Mouse (Mus musculus): ENCODE results near the gene Capn3. TPM values are rescaled to one million over a fixed set of nuclear protein-coding genes. Genes with fewer than 3 reads are reported as not detected.

Capn3 gene
- polyA plus RNA-seq (2016; fragmentation: Nextera tagmentation; extraction: Ambion mirVana) = 7.7 and 8.2 TPM in 2 replicates

- Histone ChIP-seq H3K36me3 (replicated peaks) (no peaks in the 10 kb centered on the region), H3K9me3 (no peaks in the 10 kb centered on the region), H3K27ac (no peak within 1 kb of the TSS), H3K4me1 (peaks cover 2% of the 10 kb centered on the region; the same call in 1 of the 2 replicates), H3K27me3 (ENCODE audit: poor library complexity, severe bottlenecking) (no peaks in the 10 kb centered on the region), H3K4me3 (no peak within 1 kb of the TSS)
- no peak for DNase-seq (ENCODE audit: extremely low spot score, low spot score)
- 79% methylated on average over 4 of the region's 4 CpGs for WGBS
Observed at GRCm38 (mm10) chr2:120455719-120456118, at the start of gene Capn3. TSS of gene Capn3 (plus strand) at chr2:120456019.

GRCm38 (mm10) chr2:120411096-120411628 is 44.7 kb upstream of the Capn3 start:
- Histone ChIP-seq H3K4me1 (no peaks in the 10 kb centered on the region), H3K9me3 (peaks cover 16% of the 10 kb centered on the region; the same call in 1 of the 2 replicates), H3K27ac (no peak overlapping the region), H3K27me3 (ENCODE audit: poor library complexity, severe bottlenecking) (no peaks in the 10 kb centered on the region), H3K4me3 (no peak overlapping the region), H3K36me3 (replicated peaks) (peaks cover 12% of the 10 kb centered on the region; the same call in 1 of the 2 replicates)
- WGBS = 92% methylated on average over 3 of the region's 3 CpGs
- DNase-seq (ENCODE audit: extremely low spot score, low spot score) = no peak

- peaks cover 5% of the 10 kb centered on the region; the same call in 1 of the 2 replicates for H3K36me3 ChIP-seq (replicated peaks)
- H3K4me1 ChIP-seq = no peaks in the 10 kb centered on the region
- no peaks in the 10 kb centered on the region for H3K27me3 ChIP-seq (ENCODE audit: poor library complexity, severe bottlenecking)
- no peaks in the 10 kb centered on the region; the same call in 1 of the 2 replicates for H3K9me3 ChIP-seq
- DNase-seq (ENCODE audit: extremely low spot score, low spot score) = no peak
- no peak overlapping the region for H3K27ac ChIP-seq
- H3K4me3 ChIP-seq = no peak overlapping the region
Observed at GRCm38 (mm10) chr2:120414113-120414512, 41.7 kb upstream of the Capn3 start.

- Histone ChIP-seq H3K4me3 (no peak overlapping the region), H3K4me1 (no peaks in the 10 kb centered on the region), H3K27ac (no peak overlapping the region), H3K9me3 (no peaks in the 10 kb centered on the region; the same call in 1 of the 2 replicates), H3K36me3 (replicated peaks) (peaks cover 3% of the 10 kb centered on the region; the same call in 1 of the 2 replicates), H3K27me3 (ENCODE audit: poor library complexity, severe bottlenecking) (no peaks in the 10 kb centered on the region)
- no peak for DNase-seq (ENCODE audit: extremely low spot score, low spot score)
- 76% methylated on average over 1 of the region's 1 CpGs for WGBS
Observed at GRCm38 (mm10) chr2:120414738-120415414, 40.9 kb upstream of the Capn3 start.

GRCm38 (mm10) chr2:120424386-120424785 is 31.4 kb upstream of the Capn3 start:
- no peak for DNase-seq (ENCODE audit: extremely low spot score, low spot score)
- Histone ChIP-seq H3K27ac (no peak overlapping the region), H3K9me3 (no peaks in the 10 kb centered on the region), H3K27me3 (ENCODE audit: poor library complexity, severe bottlenecking) (no peaks in the 10 kb centered on the region), H3K4me3 (no peak overlapping the region), H3K4me1 (no peaks in the 10 kb centered on the region), H3K36me3 (replicated peaks) (no peaks in the 10 kb centered on the region)
- WGBS = 87% methylated on average over 5 of the region's 5 CpGs

GRCm38 (mm10) chr2:120444486-120444885 is 11.3 kb upstream of the Capn3 start:
- H3K4me3 ChIP-seq = no peak overlapping the region
- 98% methylated on average over 1 of the region's 1 CpGs for WGBS
- H3K27ac ChIP-seq = no peak overlapping the region

GRCm38 (mm10) chr2:120446373-120446772 is 9.4 kb upstream of the Capn3 start:
- 85% methylated on average over 10 of the region's 10 CpGs for WGBS
- H3K9me3 ChIP-seq = no peaks in the 10 kb centered on the region
- H3K27ac ChIP-seq = no peak overlapping the region
- H3K4me1 ChIP-seq = peaks cover 7% of the 10 kb centered on the region; the same call in 1 of the 2 replicates
- no peak for DNase-seq (ENCODE audit: extremely low spot score, low spot score)
- no peaks in the 10 kb centered on the region for H3K27me3 ChIP-seq (ENCODE audit: poor library complexity, severe bottlenecking)
- H3K36me3 ChIP-seq (replicated peaks) = no peaks in the 10 kb centered on the region
- no peak overlapping the region for H3K4me3 ChIP-seq

More at GRCm38 (mm10) chr2:120444486-120444885, 11.3 kb upstream of the Capn3 start:
- H3K36me3 ChIP-seq (replicated peaks) = no peaks in the 10 kb centered on the region
- DNase-seq (ENCODE audit: extremely low spot score, low spot score) = no peak
- no peaks in the 10 kb centered on the region for H3K4me1 ChIP-seq
- no peaks in the 10 kb centered on the region for H3K9me3 ChIP-seq
- H3K27me3 ChIP-seq (ENCODE audit: poor library complexity, severe bottlenecking) = no peaks in the 10 kb centered on the region

- DNase-seq (ENCODE audit: extremely low spot score, low spot score) = no peak
- WGBS = 82% methylated on average over 1 of the region's 1 CpGs
- Histone ChIP-seq H3K36me3 (replicated peaks) (no peaks in the 10 kb centered on the region), H3K9me3 (no peaks in the 10 kb centered on the region), H3K27ac (no peak overlapping the region), H3K4me1 (peaks cover 7% of the 10 kb centered on the region; the same call in 1 of the 2 replicates), H3K27me3 (ENCODE audit: poor library complexity, severe bottlenecking) (no peaks in the 10 kb centered on the region), H3K4me3 (no peak overlapping the region)
Observed at GRCm38 (mm10) chr2:120447306-120447705, 8.5 kb upstream of the Capn3 start.

- Histone ChIP-seq H3K4me3 (no peak overlapping the region), H3K4me1 (peaks cover 7% of the 10 kb centered on the region; the same call in 1 of the 2 replicates), H3K9me3 (no peaks in the 10 kb centered on the region), H3K27ac (no peak overlapping the region), H3K36me3 (replicated peaks) (no peaks in the 10 kb centered on the region), H3K27me3 (ENCODE audit: poor library complexity, severe bottlenecking) (no peaks in the 10 kb centered on the region)
- WGBS = 73% methylated on average over 6 of the region's 6 CpGs
- DNase-seq (ENCODE audit: extremely low spot score, low spot score) = no peak
Observed at GRCm38 (mm10) chr2:120450724-120451123, 5.1 kb upstream of the Capn3 start.

- no peaks in the 10 kb centered on the region for H3K9me3 ChIP-seq
- no peak for DNase-seq (ENCODE audit: extremely low spot score, low spot score)
- WGBS = 90% methylated on average over 4 of the region's 4 CpGs
- no peaks in the 10 kb centered on the region for H3K36me3 ChIP-seq (replicated peaks)
- no peaks in the 10 kb centered on the region for H3K27me3 ChIP-seq (ENCODE audit: poor library complexity, severe bottlenecking)
- no peak overlapping the region for H3K4me3 ChIP-seq
- H3K27ac ChIP-seq = no peak overlapping the region
- peaks cover 7% of the 10 kb centered on the region; the same call in 1 of the 2 replicates for H3K4me1 ChIP-seq
Observed at GRCm38 (mm10) chr2:120452600-120452999, 3.2 kb upstream of the Capn3 start.

GRCm38 (mm10) chr2:120454987-120455386 is 832 bp upstream of the Capn3 start:
- no peak overlapping the region for H3K27ac ChIP-seq
- no peak overlapping the region for H3K4me3 ChIP-seq
- H3K4me1 ChIP-seq = peaks cover 7% of the 10 kb centered on the region; the same call in 1 of the 2 replicates
- H3K27me3 ChIP-seq (ENCODE audit: poor library complexity, severe bottlenecking) = no peaks in the 10 kb centered on the region
- no peak for DNase-seq (ENCODE audit: extremely low spot score, low spot score)
- no peaks in the 10 kb centered on the region for H3K9me3 ChIP-seq
- no peaks in the 10 kb centered on the region for H3K36me3 ChIP-seq (replicated peaks)
- 92% methylated on average over 2 of the region's 2 CpGs for WGBS

GRCm38 (mm10) chr2:120460216-120460615 is 4.4 kb downstream of the Capn3 start:
- Histone ChIP-seq H3K27me3 (ENCODE audit: poor library complexity, severe bottlenecking) (no peaks in the 10 kb centered on the region), H3K27ac (no peak overlapping the region), H3K9me3 (no peaks in the 10 kb centered on the region), H3K4me1 (no peaks in the 10 kb centered on the region), H3K36me3 (replicated peaks) (no peaks in the 10 kb centered on the region), H3K4me3 (no peak overlapping the region)
- DNase-seq (ENCODE audit: extremely low spot score, low spot score) = no peak
- 93% methylated on average over 4 of the region's 4 CpGs for WGBS

GRCm38 (mm10) chr2:120463328-120463727 is 7.5 kb downstream of the Capn3 start:
- Histone ChIP-seq H3K27ac (no peak overlapping the region), H3K4me1 (no peaks in the 10 kb centered on the region), H3K4me3 (no peak overlapping the region), H3K36me3 (replicated peaks) (no peaks in the 10 kb centered on the region), H3K27me3 (ENCODE audit: poor library complexity, severe bottlenecking) (no peaks in the 10 kb centered on the region), H3K9me3 (no peaks in the 10 kb centered on the region)
- no peak for DNase-seq (ENCODE audit: extremely low spot score, low spot score)
- WGBS = 92% methylated on average over 7 of the region's 7 CpGs
